Mouse (Mus musculus) embryonic facial prominence, embryonic 12.5 days (tissue): ENCODE measurements at regions not wholly inside any gene's neighbourhood (a gene's known extent, or its start where the extent isn't known, plus 50 kb on each side); places are given as distances from the start of the nearest gene placed in this dataset.
"Not testable (repeated sequence)": the region's sequence is repeated elsewhere in the genome, so short reads cannot be mapped to it uniquely, and the experiment has no call there.

ENCODE experiments used
- ATAC-seq: fragments of 200-750 bp; cut with Nextera tagmentation; 2 replicates; pipeline ENCODE4 v1.8.0; 2017; ENCODE audit not compliant: insufficient number of reproducible peaks, insufficient read depth, low FRiP score, low TSS enrichment
- H3K27ac ChIP-seq: fragments of 300-500 bp; sonication (generic); 2 replicates; pipeline ENCODE4 v1.5.1; 2016; ENCODE audit warnings: mild to moderate bottlenecking
- H3K27me3 ChIP-seq: fragments of 300-500 bp; sonication (generic); 2 replicates; pipeline ENCODE4 v1.6.1; 2016; ENCODE audit warnings: mild to moderate bottlenecking, moderate library complexity
- H3K36me3 ChIP-seq: fragments of 300-500 bp; sonication (generic); 2 replicates; pipeline ENCODE4 v1.6.1; 2016; ENCODE audit warnings: mild to moderate bottlenecking
- H3K4me1 ChIP-seq: fragments of 300-500 bp; sonication (generic); 2 replicates; pipeline ENCODE4 v1.6.1; 2016
- H3K4me2 ChIP-seq: fragments of 300-500 bp; sonication (generic); replicated peaks from 2 replicates; pipeline ENCODE4 v1.6.1; 2016; ENCODE audit warnings: mild to moderate bottlenecking, moderate library complexity
- H3K4me3 ChIP-seq: fragments of 300-500 bp; sonication (generic); 2 replicates; pipeline ENCODE4 v1.5.1; 2016; ENCODE audit warnings: mild to moderate bottlenecking
- H3K9ac ChIP-seq: fragments of 300-500 bp; sonication (generic); 2 replicates; pipeline ENCODE4 v1.6.1; 2016; ENCODE audit warnings: mild to moderate bottlenecking, moderate library complexity
- H3K9me3 ChIP-seq: fragments of 300-500 bp; sonication (generic); 2 replicates; pipeline ENCODE4 v1.6.1; 2016; ENCODE audit warnings: mild to moderate bottlenecking, moderate library complexity
- WGBS: fragments of 180-500 bp; shearing (Covaris S2); methylation state at CpG from one replicate; pipeline ENCODE4 v1.1.7; 2016; 5-methylcytosine and 5-hydroxymethylcytosine counted together

DNA sequence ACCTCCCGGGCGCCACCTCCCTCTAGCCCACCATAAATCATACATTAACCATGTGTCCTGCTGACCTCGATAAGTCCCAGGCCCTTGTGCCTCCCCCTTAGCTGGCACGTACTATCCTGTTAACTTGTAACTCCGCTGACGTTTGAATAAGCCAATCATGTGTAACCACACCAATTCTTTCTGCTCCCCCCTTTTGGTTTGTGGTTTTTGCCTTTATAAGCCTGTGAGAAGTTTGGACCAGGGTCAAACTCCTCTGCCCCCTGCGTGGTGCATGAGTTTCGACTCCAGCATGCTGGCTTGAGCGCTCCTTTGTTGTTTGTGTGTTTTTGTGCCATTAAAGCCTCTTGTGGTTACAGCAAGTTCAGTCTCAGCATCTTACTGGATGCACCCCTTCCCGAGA, 138.4 kb upstream of the Samt2 start:
- H3K4me1 ChIP-seq, H3K9ac ChIP-seq, H3K9me3 ChIP-seq, H3K4me3 ChIP-seq, ATAC-seq, H3K36me3 ChIP-seq, H3K27me3 ChIP-seq, H3K4me2 ChIP-seq, H3K27ac ChIP-seq: not testable (repeated sequence)
- WGBS: 90% methylated on average over 10 of the region's 10 CpGs

DNA sequence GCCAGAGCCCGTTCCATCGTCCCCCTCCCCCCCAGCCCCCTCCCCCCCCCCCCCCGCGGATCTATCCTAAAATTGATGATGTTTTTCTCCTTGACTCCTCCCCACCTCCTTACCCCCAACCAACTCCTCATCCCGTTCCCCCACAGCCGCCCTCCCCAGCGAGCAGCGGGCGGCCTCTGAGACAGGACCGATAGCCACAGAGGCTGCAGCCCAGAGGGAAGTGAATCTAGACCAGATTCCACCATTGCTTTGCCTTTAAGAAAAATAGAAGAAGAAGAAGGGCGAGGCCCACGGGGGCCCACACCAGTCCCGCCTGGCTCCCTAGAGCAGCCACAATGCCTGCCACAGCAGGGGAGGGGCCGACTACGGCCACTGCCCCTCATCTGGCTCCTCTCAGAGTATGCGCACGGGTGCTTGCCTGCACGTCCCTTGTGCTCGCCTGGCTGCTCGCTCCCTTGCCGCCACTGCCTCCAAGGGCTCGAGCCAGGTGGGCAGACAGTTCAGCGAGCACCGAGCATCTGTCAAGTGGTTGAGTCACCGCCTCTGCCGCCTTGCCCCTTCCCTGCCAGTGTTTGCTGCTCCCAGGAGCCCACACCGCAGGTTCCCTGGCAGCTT, 134.6 kb upstream of the Samt2 start:
- H3K4me2 ChIP-seq: peak overlapping the region; percentile 42
- no peak overlapping the region for H3K27ac ChIP-seq
- 43% methylated on average over 23 of the region's 27 CpGs for WGBS
- no peaks in the 10 kb centered on the region for H3K27me3 ChIP-seq
- no peak overlapping the region for H3K9ac ChIP-seq
- no peaks in the 10 kb centered on the region for H3K36me3 ChIP-seq
- no peaks in the 10 kb centered on the region for H3K4me1 ChIP-seq
- H3K4me3 ChIP-seq: peak overlapping the region; percentile 22
- ATAC-seq: no peak
- H3K9me3 ChIP-seq: no peaks in the 10 kb centered on the region

DNA sequence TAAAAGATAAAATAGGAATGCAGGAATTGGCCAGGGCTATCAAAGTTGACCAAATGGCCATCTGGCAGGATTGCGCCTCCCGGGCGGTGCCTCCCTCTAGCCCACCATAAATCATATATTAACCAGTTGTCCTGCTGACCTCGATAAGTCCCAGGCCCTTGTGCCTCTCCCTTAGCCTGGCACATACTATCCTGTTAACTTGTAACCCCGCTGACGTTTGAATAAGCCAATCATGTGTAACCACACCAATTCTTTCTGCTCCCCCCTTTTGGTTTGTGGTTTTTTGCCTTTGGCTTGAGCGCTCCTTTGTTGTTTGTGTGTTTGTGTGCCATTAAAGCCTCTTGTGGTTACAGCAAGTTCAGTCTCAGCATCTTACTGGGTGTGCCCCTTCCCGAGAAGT, 133.4 kb upstream of the Samt2 start:
- not testable (repeated sequence) for ATAC-seq, H3K9me3 ChIP-seq, H3K4me2 ChIP-seq, H3K4me1 ChIP-seq, H3K9ac ChIP-seq, H3K27ac ChIP-seq, H3K4me3 ChIP-seq, H3K36me3 ChIP-seq, H3K27me3 ChIP-seq
- 92% methylated on average over 8 of the region's 8 CpGs for WGBS

DNA sequence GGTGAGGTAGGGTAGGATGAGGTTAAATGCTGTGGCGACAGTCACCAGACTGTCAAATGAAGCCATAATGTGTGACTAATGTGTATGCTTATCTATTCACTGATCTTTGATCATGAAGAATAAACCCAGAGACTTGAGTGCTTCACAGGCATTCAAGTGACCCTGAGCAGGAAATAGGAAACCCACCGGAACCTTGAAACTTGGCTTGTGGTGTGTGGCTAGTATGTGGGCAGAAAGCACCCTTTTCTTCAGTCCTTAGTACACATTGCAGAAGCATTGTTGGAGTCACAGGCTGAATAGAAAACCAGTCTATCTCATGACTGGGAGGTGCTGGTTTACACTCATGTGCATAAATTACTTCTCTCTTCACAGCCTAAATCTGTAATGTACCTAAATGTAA, 91.4 kb upstream of the Samt2 start:
- not testable (repeated sequence) for H3K27me3 ChIP-seq, H3K9ac ChIP-seq, H3K27ac ChIP-seq, H3K4me3 ChIP-seq, H3K36me3 ChIP-seq, ATAC-seq, H3K9me3 ChIP-seq, H3K4me1 ChIP-seq, H3K4me2 ChIP-seq
- 89% methylated on average over 1 of the region's 2 CpGs for WGBS
